Mouse (Mus musculus): ENCODE measurements at regions not wholly inside any gene's neighbourhood (a gene's known extent, or its start where the extent isn't known, plus 50 kb on each side); places are given as distances from the start of the nearest gene placed in this dataset.
"Not testable (repeated sequence)": the region's sequence is repeated elsewhere in the genome, so short reads cannot be mapped to it uniquely, and the experiment has no call there.

DNA sequence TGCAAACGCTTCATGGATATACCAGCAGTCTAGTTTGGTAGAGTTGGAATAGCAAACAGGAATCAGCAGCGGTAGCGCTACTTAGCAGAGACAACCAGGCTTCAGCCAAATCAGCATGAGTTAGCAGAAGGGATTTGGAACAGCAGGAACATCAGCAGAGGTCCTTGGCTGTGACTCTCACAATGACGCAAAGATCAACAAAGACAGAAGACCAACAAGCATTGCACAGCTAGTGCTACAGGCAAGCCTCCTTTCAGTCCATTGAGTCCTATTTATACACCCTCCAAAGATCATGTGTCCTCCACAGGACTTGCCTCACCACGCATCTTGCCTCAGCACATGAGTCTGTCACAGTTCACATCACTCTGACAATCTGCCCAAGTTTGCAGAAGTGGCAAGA lies 61.6 kb upstream of the Cdyl start:
- DNase-seq (ENCODE audit: low spot score in 2 of 2), result no peak

DNA sequence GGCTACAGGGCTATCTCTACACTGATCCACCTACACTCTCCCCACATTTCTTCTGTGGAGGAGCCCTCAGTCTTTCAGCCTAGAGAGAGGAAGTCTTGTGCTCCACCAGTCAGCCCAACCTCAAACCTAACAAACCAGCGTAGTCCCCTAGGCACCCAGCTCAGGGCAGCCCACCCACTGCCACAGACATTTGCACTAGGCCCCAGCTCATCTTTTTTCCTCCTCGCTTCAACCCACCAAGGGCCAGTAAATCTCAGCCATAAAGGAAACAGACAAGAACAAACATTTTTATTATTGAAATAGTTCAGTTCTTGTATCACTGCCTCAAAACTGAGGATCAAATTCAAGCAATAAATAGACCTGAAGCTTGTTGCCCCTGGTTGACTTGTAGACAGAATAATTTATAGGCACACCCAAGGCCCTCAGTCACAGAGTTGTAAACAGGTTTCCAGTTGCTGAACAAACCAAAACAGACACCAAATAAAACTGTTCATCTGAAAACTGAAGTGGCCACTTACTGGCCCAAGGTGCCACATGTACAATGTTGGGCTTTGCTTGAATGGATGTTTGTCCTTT lies 58.0 kb upstream of the Cdyl start:
- no peak for DNase-seq (ENCODE audit: low spot score in 2 of 2)

DNA sequence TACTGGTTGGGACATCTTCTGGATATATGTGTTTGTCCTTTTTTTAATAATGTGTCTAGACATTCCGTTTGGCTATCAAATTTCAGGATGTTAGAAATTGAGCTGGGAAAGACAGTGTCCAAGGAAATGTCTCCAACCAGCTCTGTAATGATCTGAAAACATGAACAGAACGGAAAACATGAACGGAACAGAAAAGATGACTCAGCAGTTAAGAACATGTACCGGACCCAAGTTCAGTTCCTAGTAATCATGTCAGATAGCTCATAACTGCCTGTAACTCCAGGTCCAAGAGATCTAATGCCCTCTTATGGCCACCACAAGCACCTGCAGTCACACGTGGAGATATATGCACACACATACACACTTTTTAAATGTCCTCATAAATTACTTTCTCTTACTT lies 56.6 kb upstream of the Cdyl start:
- no peak for DNase-seq (ENCODE audit: low spot score in 2 of 2)

DNA sequence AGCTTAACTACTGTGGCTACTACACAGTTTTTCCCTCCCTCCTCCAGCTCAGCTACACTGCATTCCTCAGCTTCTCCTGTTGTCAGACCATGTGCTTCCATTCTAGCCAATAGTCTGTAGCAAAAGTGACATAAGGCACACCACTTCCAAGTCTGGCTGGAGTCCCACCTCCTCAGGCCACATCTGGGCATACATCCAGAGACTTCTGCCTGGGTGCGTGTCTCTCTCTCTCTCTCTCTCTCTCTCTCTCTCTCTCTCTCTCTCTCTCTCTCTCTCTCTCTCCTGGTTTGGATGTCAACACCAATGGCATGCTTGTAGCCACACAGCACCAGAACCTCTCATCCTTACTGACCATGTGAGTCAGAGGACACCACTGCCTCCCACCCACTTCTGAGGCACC lies 55.6 kb upstream of the Cdyl start:
- no peak for DNase-seq (ENCODE audit: low spot score in 2 of 2)

- DNase-seq (ENCODE audit: low spot score in 2 of 2), result no peak
Observed at GRCm38 (mm10) chr13:35604765-35605164, 54.9 kb upstream of the Cdyl start.

DNA sequence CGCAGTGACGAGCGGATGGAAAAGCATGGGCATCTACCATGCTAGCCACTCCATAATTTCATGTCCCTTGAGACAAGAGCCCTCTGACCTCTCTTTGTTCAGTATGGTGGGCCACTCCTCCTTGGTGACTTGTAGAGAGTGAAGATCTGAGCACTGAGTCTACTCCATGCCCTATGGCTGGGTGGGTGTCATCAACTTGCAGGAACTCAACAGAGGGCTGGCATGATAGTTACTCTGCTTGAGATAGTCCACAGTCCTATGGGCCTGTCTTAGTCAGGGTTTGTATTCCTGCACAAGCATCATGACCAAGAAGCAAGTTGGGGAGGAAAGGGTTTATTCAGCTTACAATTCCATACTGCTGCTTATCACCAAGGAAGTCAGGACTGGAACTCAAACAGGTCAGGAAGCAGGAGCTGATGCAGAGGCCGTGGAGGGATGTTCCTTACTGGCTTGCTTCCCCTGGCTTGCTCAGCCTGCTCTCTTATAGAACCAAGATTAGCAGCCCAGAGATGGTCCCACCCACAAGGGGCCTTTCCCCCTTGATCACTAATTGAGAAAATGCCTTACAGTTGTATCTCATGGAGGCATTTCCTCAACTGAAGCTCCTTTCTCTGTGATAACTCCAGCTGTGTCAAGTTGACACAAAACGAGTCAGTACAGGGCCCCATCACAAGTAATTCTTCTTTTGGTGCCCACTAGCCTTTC lies 52.6 kb upstream of the Cdyl start:
- DNase-seq (ENCODE audit: low spot score in 2 of 2), result not testable (repeated sequence)

GRCm38 (mm10) chr13:35607710-35608109 lies 51.9 kb upstream of the Cdyl start:
- no peak for DNase-seq (ENCODE audit: low spot score in 2 of 2)
